Comparison of ENCODE assay signal across 14 mouse cellular contexts in the genomic region with DNA sequence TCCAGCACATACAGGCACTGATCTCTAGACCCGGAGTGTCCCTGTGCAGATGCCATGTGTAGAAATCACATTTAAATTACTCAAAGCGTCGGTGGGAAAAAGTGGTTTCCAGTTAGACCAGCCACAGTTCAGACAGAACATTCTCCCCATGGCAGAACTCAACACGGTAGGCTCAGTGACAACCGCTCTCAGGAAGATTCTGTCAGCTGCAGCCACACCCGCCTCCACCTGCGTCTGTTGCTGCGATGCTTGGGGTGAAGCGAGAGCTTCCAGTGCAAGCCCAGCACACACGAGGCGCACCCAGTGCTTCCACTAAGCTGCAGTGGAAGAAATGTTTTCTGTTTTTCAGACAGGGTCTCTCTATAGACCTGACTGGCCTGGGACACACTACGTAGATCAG.
"Had no signal": no experiment of that assay in that cellular context is flagged by ENCODE, and none has a peak within 500 bp of the region (broad histone marks: within the 10 kb centered on the region; RNA-seq: fewer than 3 reads in every experiment).

No protein-coding gene starts in this region.

- H3K4me3 ChIP-seq: liver, embryonic 13.5 days; lung, embryonic 15.5 days; megakaryocyte, embryonic 14.5 days; midbrain, embryonic 15.5 days; neural tube, embryonic 12.5 days; stomach, embryonic 15.5 days had no signal

- DNase-seq: kidney, adult 8-10 months; kidney, postnatal 25 days; layer of hippocampus, adult 9-11 months; liver; liver, embryonic 13.5 days; liver, postnatal 0 days; lung, postnatal 14 days; thymus, postnatal 36 days had no signal

- H3K27ac ChIP-seq: liver, embryonic 13.5 days; macrophage; midbrain, embryonic 15.5 days; neural tube, embryonic 12.5 days had no signal
